Comparison of ENCODE assay signal across 11 mouse cellular contexts in genomic region chr7:110876965-110877364, GRCm38 (mm10). TPM values are rescaled to one million over a fixed set of nuclear protein-coding genes. Genes with fewer than 3 reads are reported as not detected.
A peak's percentile ranks its signal among the peaks of the same experiment; 100 is the strongest.
DNase-seq lines count a peak whose midpoint lies in the region; ATAC-seq lines count a peak whose summit lies in the region.
"Had no signal": no experiment of that assay in that cellular context is flagged by ENCODE, and none has a peak within 500 bp of the region (broad histone marks: within the 10 kb centered on the region; RNA-seq: fewer than 3 reads in every experiment).

No protein-coding gene starts in this region.

- no peak overlapping the region for H3K4me3 ChIP-seq in lung, embryonic 15.5 days
- no peak overlapping the region for H3K4me3 ChIP-seq in intestine, embryonic 15.5 days (replicated peaks)

- peak overlapping the region; percentile 78 for H3K27ac ChIP-seq in lung, embryonic 15.5 days
- no peak overlapping the region for H3K27ac ChIP-seq in intestine, embryonic 15.5 days

- H3K4me2 ChIP-seq in lung, embryonic 15.5 days, result no peak overlapping the region
- no peak overlapping the region for H3K4me2 ChIP-seq in intestine, embryonic 15.5 days (replicated peaks)

- ATAC-seq in common myeloid progenitor, adult 5-6 weeks (replicated peaks; ENCODE audit: low read depth, poor library complexity, severe bottlenecking), result peak; percentile 51
- ATAC-seq in lung, embryonic 15.5 days (ENCODE audit: borderline replicate concordance, extremely low read depth, low FRiP score, low TSS enrichment), result peak; percentile 73
- ATAC-seq in intestine, embryonic 15.5 days, result no peak

- peak; percentile 24 for DNase-seq in adrenal gland, postnatal 10 days
- no peak for DNase-seq in adrenal gland, adult 18-20 months (ENCODE audit: low spot score in 2 of 2)
- DNase-seq in kidney, postnatal 14 days, result peak; percentile 59
- DNase-seq in layer of hippocampus, adult 18-20 months (ENCODE audit: low spot score in 2 of 2), result no peak
- DNase-seq in frontal cortex, adult 2 months (ENCODE audit: extremely low spot score in 1 of 2, low spot score in 1 of 2), result no peak
- DNase-seq: cerebellum, adult 2 months; left cerebral cortex, postnatal 4 days had no signal

- no peak overlapping the region for H3K9ac ChIP-seq in lung, embryonic 15.5 days
- H3K9ac ChIP-seq in intestine, embryonic 15.5 days, result no peak overlapping the region

- H3K4me1 ChIP-seq in lung, embryonic 15.5 days, result no peaks in the 10 kb centered on the region
- no peaks in the 10 kb centered on the region for H3K4me1 ChIP-seq in intestine, embryonic 15.5 days (replicated peaks)

- no peaks in the 10 kb centered on the region for H3K27me3 ChIP-seq in lung, embryonic 15.5 days
- H3K27me3 ChIP-seq in intestine, embryonic 15.5 days (replicated peaks), result no peaks in the 10 kb centered on the region

- WGBS in lung, embryonic 15.5 days, result 32% methylated on average over 4 of the region's 4 CpGs
- WGBS in intestine, embryonic 15.5 days, result 71% methylated on average over 4 of the region's 4 CpGs

- H3K9me3 ChIP-seq in lung, embryonic 15.5 days, result no peaks in the 10 kb centered on the region
- H3K9me3 ChIP-seq in intestine, embryonic 15.5 days, result no peaks in the 10 kb centered on the region

- H3K36me3 ChIP-seq in lung, embryonic 15.5 days, result peaks cover 6% of the 10 kb centered on the region; the same call in 1 of the 2 replicates
- H3K36me3 ChIP-seq in intestine, embryonic 15.5 days, result peaks cover 5% of the 10 kb centered on the region; the same call in 1 of the 2 replicates

RNA-seq across cellular contexts. Expression of gene Lyve1, which starts 13.9 kb away (rescaled TPM):
- 10 to 100 TPM; 15.1 to 20.6 TPM for total RNA-seq in adrenal gland, postnatal 10 days (2021)
- total RNA-seq in adrenal gland, adult 18-20 months (2021), result 10 to 100 TPM; 11.3 to 19.0 TPM
- not detected in 2 replicates for total RNA-seq in common myeloid progenitor, adult 5-6 weeks (2017)
- 48.2 and 55.6 TPM in 2 replicates for polyA plus RNA-seq in lung, embryonic 15.5 days (2015; fragmentation: Nextera tagmentation; extraction: Ambion mirVana)
- total RNA-seq in layer of hippocampus, adult 18-20 months (2021), result 1 to 10 TPM; 1.3 to 1.9 TPM
- polyA plus RNA-seq in frontal cortex, adult 2 months (2012; rRNA removed), result 0.38 and 1.1 TPM in 2 replicates
- polyA plus RNA-seq in intestine, embryonic 15.5 days (2015; fragmentation: Nextera tagmentation; extraction: Ambion mirVana), result 12.7 and 18.3 TPM in 2 replicates
- total RNA-seq: MEL had no signal

RNA-seq across cellular contexts. Expression of gene Rnf141, which starts 32.7 kb away (rescaled TPM):
- total RNA-seq in adrenal gland, postnatal 10 days (2021), result 10 to 100 TPM; 43.2 to 45.4 TPM
- total RNA-seq in adrenal gland, adult 18-20 months (2021), result 10 to 100 TPM; 51.6 to 79.2 TPM
- total RNA-seq in common myeloid progenitor, adult 5-6 weeks (2017), result 45.3 and 49.2 TPM in 2 replicates
- 34.1 and 38.8 TPM in 2 replicates for polyA plus RNA-seq in lung, embryonic 15.5 days (2015; fragmentation: Nextera tagmentation; extraction: Ambion mirVana)
- total RNA-seq in layer of hippocampus, adult 18-20 months (2021), result 10 to 100 TPM; 79.8 to 82.2 TPM
- polyA plus RNA-seq in frontal cortex, adult 2 months (2012; rRNA removed), result 67.0 and 75.5 TPM in 2 replicates
- polyA plus RNA-seq in intestine, embryonic 15.5 days (2015; fragmentation: Nextera tagmentation; extraction: Ambion mirVana), result 39.8 and 41.8 TPM in 2 replicates

Comparison
In these comparisons a context has a peak if more than half of its experiments do, and no peak if none do; other contexts are left out.
1. DNase-seq: peak in adrenal gland, postnatal 10 days (single experiment) and kidney, postnatal 14 days (single experiment); none in adrenal gland, adult 18-20 months (0 of 2), layer of hippocampus, adult 18-20 months (0 of 2) and frontal cortex, adult 2 months (0 of 2).
2. RNA of gene Lyve1, which starts 13.9 kb away (total RNA-seq): 15.1 to 20.6 TPM in adrenal gland, postnatal 10 days and 11.3 to 19.0 TPM in adrenal gland, adult 18-20 months; 1.3 to 1.9 TPM in layer of hippocampus, adult 18-20 months and not detected in common myeloid progenitor, adult 5-6 weeks; every median in the first group is over 4 times any median in the second.